Mouse (Mus musculus): ENCODE data around the gene Hic1.

DNA sequence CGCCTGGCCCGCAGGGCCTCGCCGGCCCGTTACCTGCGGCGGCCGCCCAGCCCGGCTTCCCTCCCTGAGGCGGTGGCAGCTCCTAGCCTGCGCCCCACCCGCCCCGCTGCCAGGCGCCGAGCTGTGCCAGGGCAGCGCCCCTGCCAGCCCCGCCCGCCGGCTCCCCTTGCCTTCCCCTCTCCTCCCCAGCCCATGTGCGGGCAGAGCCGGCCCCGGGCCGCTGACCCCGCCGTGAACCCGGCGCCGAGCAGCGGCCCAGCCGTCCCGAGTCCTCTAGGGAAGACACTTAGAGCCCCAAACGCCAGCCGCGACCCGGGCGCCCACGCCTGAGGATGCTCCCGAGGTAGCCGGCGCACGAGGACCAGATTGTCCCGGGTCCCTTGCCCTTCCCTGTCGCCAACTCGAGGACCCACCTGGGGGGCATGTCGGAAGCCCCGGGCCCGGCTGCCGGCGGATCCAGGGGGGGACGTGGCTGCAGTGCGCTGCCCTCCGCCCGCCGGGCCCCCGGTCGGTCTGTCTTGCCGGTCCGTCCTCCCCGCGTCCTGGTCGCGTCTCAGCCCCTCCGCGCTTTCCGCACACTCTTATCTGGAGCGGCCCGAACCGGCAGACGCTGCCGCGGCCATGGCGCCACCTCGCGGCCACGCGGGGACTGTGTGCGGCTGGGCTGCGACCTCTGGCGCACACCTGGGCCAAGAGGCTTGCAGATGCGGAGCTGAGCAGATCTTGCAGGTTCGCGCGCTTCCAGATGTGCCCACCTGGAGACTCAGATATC lies 543 bp downstream of the Hic1 start:
- TF ChIP-seq CTCF (IDR thresholded peaks at IDR 0.05; ENCODE audit: low read depth) (peak; percentile 98), EP300 (IDR thresholded peaks at IDR 0.05; ENCODE audit: low read depth) (no peak)
